Mouse (Mus musculus): ENCODE data around the gene Myo1f. TPM values are rescaled to one million over a fixed set of nuclear protein-coding genes. Genes with fewer than 3 reads are reported as not detected.

The Myo1f gene
- total RNA-seq, 1 experiment from 2014 or later, result 3.8 TPM

DNA sequence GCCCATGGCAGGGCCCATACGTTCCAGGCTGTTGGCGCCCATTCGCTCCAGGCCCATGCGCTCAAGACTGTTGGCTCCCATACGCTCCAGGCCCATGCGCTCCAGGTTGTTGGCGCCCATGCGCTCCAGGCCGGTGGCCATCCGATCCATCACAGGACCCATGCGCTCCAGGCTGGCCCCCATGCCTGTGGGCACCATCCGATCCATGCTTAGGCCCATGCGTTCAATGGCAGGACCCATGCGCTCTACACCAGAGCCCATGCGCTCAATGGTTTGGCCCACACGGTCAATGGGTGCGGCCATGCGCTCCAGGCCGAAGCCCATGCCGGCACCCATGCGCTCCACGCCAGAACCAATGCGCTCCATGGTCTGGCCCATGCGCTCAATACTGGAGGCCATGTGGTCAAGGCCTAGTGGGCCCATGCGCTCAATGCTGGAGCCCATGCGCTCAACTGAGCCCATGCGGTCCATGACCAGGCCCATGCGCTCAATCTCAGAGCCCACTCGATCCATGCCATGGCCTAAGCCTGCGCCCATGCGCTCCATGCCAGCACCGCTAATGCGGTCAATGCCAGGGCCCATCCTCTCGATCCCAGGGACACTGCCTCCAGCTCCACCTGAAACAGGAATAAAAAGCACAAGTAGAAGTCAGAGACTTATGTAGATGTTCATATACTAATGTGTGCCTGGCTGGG lies 94.4 kb downstream of the Myo1f start:
- no peak for DNase-seq

Other genes starting within 250 kb of the Myo1f start
- gene Zfp81, start 196.8 kb upstream of the Myo1f start, total RNA-seq (2021), result 8.2 and 11.7 TPM in 2 replicates
- gene Zfp101, start 161.1 kb upstream of the Myo1f start, total RNA-seq (2021), result 9.0 and 9.4 TPM in 2 replicates
- not detected in 2 replicates for gene Actl9, start 122.8 kb upstream of the Myo1f start, total RNA-seq (2021)
- 46.2 and 54.1 TPM in 2 replicates for gene Adamts10, start 31.5 kb upstream of the Myo1f start, total RNA-seq (2021)
- 41.1 and 49.7 TPM in 2 replicates for gene Zfp414, start 73.4 kb downstream of the Myo1f start, total RNA-seq (2021)
- gene Pram1, start 82.3 kb downstream of the Myo1f start, total RNA-seq (2021), result 0.67 and 0.97 TPM in 2 replicates
- gene Hnrnpm, start 131.2 kb downstream of the Myo1f start, total RNA-seq (2021), result 202 and 208 TPM in 2 replicates
- gene March2, start 163.0 kb downstream of the Myo1f start, total RNA-seq (2021), result 113 and 117 TPM in 2 replicates
- 236 and 280 TPM in 2 replicates for gene Rab11b, start 204.8 kb downstream of the Myo1f start, total RNA-seq (2021)
- 50.0 and 57.7 TPM in 2 replicates for gene Angptl4, start 226.1 kb downstream of the Myo1f start, total RNA-seq (2021)